Mouse (Mus musculus): Measurements from ENCODE around the gene Rac2.

- TF ChIP-seq TCF12 (IDR thresholded peaks at IDR 0.05; ENCODE audit: low read depth, low read length) (no peak), POLR2A (IDR thresholded peaks at IDR 0.05; ENCODE audit: low read depth, low read length) (no peak), CTCF (conservative IDR thresholded peaks at IDR 0.05 in 1 of 2, IDR thresholded peaks at IDR 0.05 in 1 of 2; ENCODE audit: low read depth in 2 of 2, low read length in 2 of 2) (no peak), ETS1 (conservative IDR thresholded peaks at IDR 0.05; ENCODE audit: low read depth, low read length) (no peak), MXI1 (IDR thresholded peaks at IDR 0.05; ENCODE audit: low read depth, low read length) (no peak), KAT2A (IDR thresholded peaks at IDR 0.05; ENCODE audit: insufficient replicate concordance, low read length) (no peak), MAZ (IDR thresholded peaks at IDR 0.05; ENCODE audit: low read depth, low read length) (no peak), CHD2 (IDR thresholded peaks at IDR 0.05; ENCODE audit: low read length) (no peak), ZMIZ1 (IDR thresholded peaks at IDR 0.05; ENCODE audit: low read depth, low read length) (no peak), RCOR1 (conservative IDR thresholded peaks at IDR 0.05; ENCODE audit: low read depth, low read length) (no peak)
Measured at GRCm38 (mm10) chr15:78533346-78533835, 39.2 kb downstream of the Rac2 start.

Data from CH12.LX (cell line).